Mouse (Mus musculus): ENCODE data around the gene Cela3a.

Gene Cela3a

GRCm38 (mm10) chr4:137369954-137370750, 39.4 kb downstream of the Cela3a start:
- peak; percentile 61 to 65 for DNase-seq

GRCm38 (mm10) chr4:137368198-137368597, 41.4 kb downstream of the Cela3a start:
- no peak for DNase-seq

DNA sequence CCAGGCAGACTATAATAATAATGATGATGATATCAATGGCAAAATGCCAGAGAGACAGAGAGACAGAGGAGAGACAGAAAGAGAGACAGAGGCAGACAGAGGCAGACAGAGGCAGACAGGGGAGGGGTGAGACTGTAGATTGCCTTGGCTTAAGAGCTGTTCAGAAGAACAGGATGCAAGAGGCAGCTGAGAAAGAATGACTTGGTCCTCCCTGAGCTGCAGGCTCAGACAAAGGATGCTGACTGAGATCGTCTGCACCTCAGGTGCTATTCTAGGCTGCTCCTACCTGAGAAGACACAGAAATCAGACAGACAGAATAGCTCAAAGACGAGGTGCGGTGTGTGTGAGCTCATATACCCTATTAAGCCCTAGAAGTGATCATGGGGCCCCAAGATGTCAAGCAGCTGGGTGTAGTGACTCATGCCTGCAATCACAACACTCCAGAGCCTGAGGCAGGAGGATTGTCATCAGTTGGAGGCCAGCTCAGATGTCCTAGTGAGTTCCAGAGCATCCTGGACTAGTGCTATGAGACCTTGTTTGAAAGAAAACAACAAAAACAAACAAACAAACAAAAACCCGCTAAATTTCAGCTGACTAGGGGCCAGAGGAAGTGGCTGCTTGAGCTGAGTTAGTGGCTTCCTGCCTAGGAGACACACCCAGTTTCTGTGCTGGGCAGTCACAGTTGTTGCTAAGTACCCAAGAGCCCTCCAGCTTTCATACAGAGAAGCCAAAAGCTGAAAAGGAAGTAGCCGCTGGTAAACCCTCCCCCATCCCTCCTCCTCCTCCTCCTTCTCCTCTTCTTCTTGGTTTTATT, 42.1 kb downstream of the Cela3a start:
- peak; percentile 76 to 78 for DNase-seq

DNA sequence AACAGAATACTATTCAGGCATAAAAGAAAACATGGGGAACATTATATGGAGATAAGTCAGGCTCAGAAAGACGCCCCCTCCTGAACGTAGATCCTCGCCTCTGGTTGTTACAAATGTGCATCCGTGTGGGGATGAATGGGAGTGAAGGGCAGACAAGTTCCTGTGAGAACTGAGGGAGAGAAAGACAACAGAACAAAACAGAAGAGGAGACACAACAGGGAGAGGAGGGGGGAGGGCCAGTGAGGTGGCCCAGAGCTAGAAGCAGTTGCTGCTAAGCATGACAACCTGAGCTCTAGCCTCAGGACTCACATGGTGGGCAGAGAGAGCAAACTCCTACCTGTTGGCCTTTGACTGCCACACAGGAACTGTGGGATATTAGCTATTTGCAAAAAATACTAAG, 43.5 kb downstream of the Cela3a start:
- no peak for DNase-seq

- peak; percentile 73 to 77 for DNase-seq
These were observed 44.1 kb downstream of the Cela3a start for GRCm38 (mm10) chr4:137365356-137366062.

DNA sequence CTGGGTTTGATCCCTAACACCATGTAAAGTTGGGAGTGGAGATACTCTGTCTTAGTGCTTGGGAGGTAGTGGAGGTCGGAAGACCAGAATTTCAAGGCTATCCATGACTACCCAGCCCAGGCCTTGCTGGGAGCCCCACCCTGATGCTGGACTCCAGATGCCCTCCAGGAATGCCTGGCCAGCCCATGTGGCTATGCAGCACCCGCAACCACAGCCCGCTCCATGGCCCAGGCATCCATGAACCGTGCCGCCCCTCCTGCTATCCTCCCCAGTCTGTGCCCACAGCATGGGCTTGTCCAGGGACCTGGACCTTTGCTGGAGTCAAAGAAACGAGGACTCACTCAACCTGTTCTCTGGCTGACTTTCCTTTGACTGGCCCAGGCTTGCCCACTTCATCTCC, 44.8 kb downstream of the Cela3a start:
- no peak for DNase-seq

DNA sequence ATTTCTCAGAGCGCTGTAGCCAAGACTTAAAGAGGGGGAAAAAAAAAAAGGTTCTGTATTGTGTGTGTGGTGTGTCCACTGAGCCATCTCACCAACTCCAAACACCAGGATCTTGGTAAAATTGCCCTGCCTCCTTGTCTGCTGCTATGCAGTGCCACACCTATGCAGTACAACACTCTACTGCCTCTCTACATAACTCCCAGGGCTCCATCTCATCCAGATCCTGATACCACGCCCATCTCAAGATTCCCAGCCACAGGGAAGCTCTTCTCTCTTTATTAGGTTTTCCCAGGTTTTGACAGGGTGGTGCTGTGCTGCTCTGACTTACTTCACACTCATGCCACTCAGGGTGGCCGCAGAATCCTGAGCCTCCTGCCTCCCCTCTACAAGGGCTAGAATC, 48.6 kb downstream of the Cela3a start:
- DNase-seq, result no peak

DNA sequence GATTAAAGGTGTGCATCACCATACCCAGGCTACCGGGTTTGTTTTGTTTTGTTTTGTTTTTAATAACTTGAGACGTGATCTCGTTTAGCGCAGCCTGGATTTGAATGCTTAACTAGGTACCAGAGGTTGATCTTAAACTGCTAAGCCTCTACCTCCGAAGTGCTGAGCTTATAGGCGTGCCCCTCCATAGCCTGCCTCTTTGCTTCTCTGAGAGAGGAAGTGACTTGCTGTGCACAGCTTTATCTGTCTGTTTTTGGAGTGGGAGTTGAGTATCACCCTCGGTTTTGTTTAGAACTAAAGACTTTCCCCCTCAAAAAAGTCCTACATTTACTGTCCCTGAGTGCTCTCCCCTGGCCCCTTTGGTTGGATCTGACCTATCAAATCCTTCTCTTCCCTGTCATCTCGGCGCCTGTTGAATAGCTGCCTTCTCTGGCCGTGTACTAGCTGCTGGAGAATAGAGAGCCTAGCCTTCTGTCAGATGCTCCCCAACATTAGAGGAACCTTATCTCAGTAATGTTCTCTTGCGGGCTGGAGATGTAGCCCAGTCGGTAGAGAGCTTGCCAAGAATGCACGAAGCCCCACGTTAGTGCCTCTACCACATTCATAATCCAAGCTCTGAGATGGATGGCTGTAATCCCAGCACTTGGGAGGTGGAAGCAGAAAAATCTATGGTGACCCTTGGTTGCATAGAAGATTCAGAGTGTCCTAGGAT, 51.1 kb downstream of the Cela3a start:
- DNase-seq, result peak; percentile 46 to 56

GRCm38 (mm10) chr4:137357517-137358254, 51.9 kb downstream of the Cela3a start, which contains the start of gene Cdc42:
Gene Cdc42 (minus strand): TSS chr4:137357720.
- peak; percentile 100 for DNase-seq

DNA sequence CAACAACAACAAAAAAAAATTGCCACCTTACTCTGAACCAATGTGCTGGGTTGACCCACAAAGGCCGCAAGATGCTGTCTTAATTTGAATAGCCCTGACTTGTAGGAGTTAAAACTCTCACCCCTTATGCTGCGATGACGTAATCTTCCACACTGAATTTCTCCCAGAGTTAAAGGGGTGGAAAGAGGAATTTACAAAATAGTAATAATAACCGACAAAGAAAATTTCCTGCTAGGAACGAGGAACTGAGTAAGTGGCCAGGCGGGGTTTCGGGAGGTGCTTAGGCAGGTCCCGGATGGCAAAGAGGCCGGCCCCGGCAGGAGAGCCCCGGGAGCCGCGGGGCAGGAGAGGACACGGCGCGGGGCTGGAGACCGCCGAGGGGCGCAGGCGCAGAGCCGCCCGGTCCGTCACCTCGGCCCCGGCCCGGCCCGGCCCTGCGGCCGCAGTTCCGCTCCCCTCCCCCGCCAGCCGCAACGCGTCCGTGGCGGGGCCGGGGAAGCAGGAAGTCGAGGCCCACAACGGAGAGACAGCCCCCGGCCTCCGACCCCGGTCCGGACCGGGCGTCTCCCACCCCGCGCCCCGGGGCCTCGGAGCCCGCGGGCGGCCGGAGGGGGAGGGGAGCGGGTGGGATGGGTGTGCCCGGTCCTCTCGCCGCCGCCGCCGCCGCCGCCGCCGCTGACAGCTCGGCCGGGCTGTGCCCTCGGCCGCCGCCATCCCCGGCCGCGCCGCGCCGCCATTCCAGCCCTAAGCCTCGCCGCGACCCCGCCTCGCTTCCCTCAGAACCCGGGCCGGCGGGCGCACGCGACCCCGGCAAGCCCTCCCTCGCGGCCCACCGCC, 52.7 kb downstream of the Cela3a start:
- DNase-seq, result peak; percentile 68 to 75

Measured in B cell, adult 2 months (primary cell).